Mouse (Mus musculus) CD4-positive helper T cell, adult 2 months (primary cell): ENCODE measurements around the gene Samm50.

Source experiments
- DNase-seq: peaks from one replicate; pipeline ENCODE4 v3.0.0-alpha.2; 2012; ENCODE audit warnings: low read depth, missing footprints, low spot score

The Samm50 gene

GRCm38 (mm10) chr15:84235646-84236045 is 43.6 kb downstream of the Samm50 start:
- no peak for DNase-seq

GRCm38 (mm10) chr15:84238552-84238951 is 46.5 kb downstream of the Samm50 start:
- DNase-seq: no peak

- no peak for DNase-seq
Measured at GRCm38 (mm10) chr15:84238991-84239401, 47.0 kb downstream of the Samm50 start.

GRCm38 (mm10) chr15:84241520-84241919 is 49.5 kb downstream of the Samm50 start:
- no peak for DNase-seq

- DNase-seq: no peak
Measured at GRCm38 (mm10) chr15:84245104-84245503, 53.1 kb downstream of the Samm50 start.

- DNase-seq: no peak
Measured at GRCm38 (mm10) chr15:84246195-84246594, 54.2 kb downstream of the Samm50 start.

- no peak for DNase-seq
Measured at GRCm38 (mm10) chr15:84247309-84247708, 55.3 kb downstream of the Samm50 start.

GRCm38 (mm10) chr15:84251227-84251626 is 59.2 kb downstream of the Samm50 start:
- DNase-seq: no peak

- DNase-seq: no peak
Measured at GRCm38 (mm10) chr15:84252645-84253044, 60.6 kb downstream of the Samm50 start.

- no peak for DNase-seq
Measured at GRCm38 (mm10) chr15:84253757-84254156, 61.7 kb downstream of the Samm50 start.

GRCm38 (mm10) chr15:84254387-84254786 is 62.3 kb downstream of the Samm50 start:
- no peak for DNase-seq

- no peak for DNase-seq
Measured at GRCm38 (mm10) chr15:84256254-84256850, 64.3 kb downstream of the Samm50 start.

- DNase-seq: no peak
Measured at GRCm38 (mm10) chr15:84256864-84257263, 64.8 kb downstream of the Samm50 start.

GRCm38 (mm10) chr15:84258602-84259355 is 66.7 kb downstream of the Samm50 start:
- no peak for DNase-seq

- peak; percentile 51 for DNase-seq
Measured at GRCm38 (mm10) chr15:84260123-84260822, 68.2 kb downstream of the Samm50 start.

GRCm38 (mm10) chr15:84262630-84263029 is 70.6 kb downstream of the Samm50 start:
- no peak for DNase-seq

- no peak for DNase-seq
Measured at GRCm38 (mm10) chr15:84263573-84263972, 71.5 kb downstream of the Samm50 start.

GRCm38 (mm10) chr15:84265141-84265540 is 73.1 kb downstream of the Samm50 start:
- DNase-seq: no peak

- no peak for DNase-seq
Measured at GRCm38 (mm10) chr15:84266290-84266689, 74.2 kb downstream of the Samm50 start.
